ENCODE assay signal across 7 mouse cellular contexts in genomic region chr1:134195979-134196378, GRCm38 (mm10). TPM values are rescaled to one million over a fixed set of nuclear protein-coding genes. Genes with fewer than 3 reads are reported as not detected.
DNase-seq lines count a peak whose midpoint lies in the region; ATAC-seq lines count a peak whose summit lies in the region.

No protein-coding gene starts in this region.

- H3K9me3 ChIP-seq in midbrain, embryonic 11.5 days (ENCODE audit: control insufficient read depth, low read length) = no peaks in the 10 kb centered on the region
- H3K9me3 ChIP-seq in midbrain, embryonic 15.5 days = no peaks in the 10 kb centered on the region
- no peaks in the 10 kb centered on the region for H3K9me3 ChIP-seq in heart, embryonic 15.5 days (replicated peaks)

- no peaks in the 10 kb centered on the region for H3K4me1 ChIP-seq in midbrain, embryonic 11.5 days (ENCODE audit: control insufficient read depth, insufficient read depth, low read length)
- H3K4me1 ChIP-seq in midbrain, embryonic 15.5 days = peaks cover 6% of the 10 kb centered on the region; the same call in 1 of the 2 replicates
- H3K4me1 ChIP-seq in heart, embryonic 15.5 days (replicated peaks) = peaks cover 38% of the 10 kb centered on the region

- no peak overlapping the region for H3K27ac ChIP-seq in midbrain, embryonic 11.5 days (ENCODE audit: low read depth, low read length)
- no peak overlapping the region for H3K27ac ChIP-seq in midbrain, embryonic 15.5 days
- H3K27ac ChIP-seq in heart, embryonic 15.5 days = peak overlapping the region; percentile 75

- no peak for ATAC-seq in midbrain, embryonic 11.5 days (ENCODE audit: low FRiP score)
- ATAC-seq in midbrain, embryonic 15.5 days (replicated peaks) = no peak
- peak; percentile 16 for ATAC-seq in common myeloid progenitor, adult 5-6 weeks (replicated peaks; ENCODE audit: low read depth, poor library complexity, severe bottlenecking)
- peak; percentile 41 for ATAC-seq in heart, embryonic 15.5 days (replicated peaks; ENCODE audit: insufficient number of reproducible peaks, insufficient read depth, low FRiP score, low read depth)
- ATAC-seq in megakaryocyte progenitor cell, adult 5-6 weeks (replicated peaks; ENCODE audit: poor library complexity) = 0 out of 2 replicates have a peak, but pooled peaks have one; percentile 6

- H3K9ac ChIP-seq in midbrain, embryonic 11.5 days (ENCODE audit: low read length) = no peak overlapping the region
- H3K9ac ChIP-seq in midbrain, embryonic 15.5 days = no peak overlapping the region
- H3K9ac ChIP-seq in heart, embryonic 15.5 days = no peak overlapping the region

- H3K36me3 ChIP-seq in midbrain, embryonic 11.5 days (ENCODE audit: control insufficient read depth, insufficient read depth, low read length) = no peaks in the 10 kb centered on the region
- no peaks in the 10 kb centered on the region for H3K36me3 ChIP-seq in midbrain, embryonic 15.5 days (replicated peaks)
- H3K36me3 ChIP-seq in heart, embryonic 15.5 days = no peaks in the 10 kb centered on the region

- H3K4me2 ChIP-seq in midbrain, embryonic 11.5 days = no peak overlapping the region
- no peak overlapping the region for H3K4me2 ChIP-seq in midbrain, embryonic 15.5 days
- peak overlapping the region; percentile 10; the same call in 1 of the 2 replicates for H3K4me2 ChIP-seq in heart, embryonic 15.5 days

- H3K27me3 ChIP-seq in midbrain, embryonic 11.5 days (ENCODE audit: control insufficient read depth, insufficient read depth, low read length) = no peaks in the 10 kb centered on the region
- no peaks in the 10 kb centered on the region for H3K27me3 ChIP-seq in midbrain, embryonic 15.5 days (replicated peaks)
- no peaks in the 10 kb centered on the region for H3K27me3 ChIP-seq in heart, embryonic 15.5 days

- DNase-seq in midbrain, embryonic 11.5 days (ENCODE audit: low spot score, missing footprints) = peak; percentile 82
- no peak for DNase-seq in B cell, adult 2 months
- no peak for DNase-seq in thymus, postnatal 14 days

- H3K4me3 ChIP-seq in midbrain, embryonic 11.5 days (ENCODE audit: low read depth, low read length) = no peak overlapping the region
- no peak overlapping the region for H3K4me3 ChIP-seq in midbrain, embryonic 15.5 days
- no peak overlapping the region for H3K4me3 ChIP-seq in heart, embryonic 15.5 days

- 74% methylated on average over 4 of the region's 4 CpGs for WGBS in midbrain, embryonic 11.5 days
- 53% methylated on average over 4 of the region's 4 CpGs for WGBS in midbrain, embryonic 15.5 days
- 20% methylated on average over 4 of the region's 4 CpGs for WGBS in heart, embryonic 15.5 days

RNA-seq across cellular contexts. Expression of gene Mybph, which starts 2.7 kb away (rescaled TPM):
- polyA plus RNA-seq in midbrain, embryonic 11.5 days (2014; fragmentation: Nextera tagmentation; extraction: Ambion mirVana) = 0.12 and 0.22 TPM in 2 replicates
- 0.13 and 0.19 TPM in 2 replicates for polyA plus RNA-seq in midbrain, embryonic 15.5 days (2015; fragmentation: Nextera tagmentation; extraction: Ambion mirVana)
- total RNA-seq in common myeloid progenitor, adult 5-6 weeks (2017) = not detected in 2 replicates
- polyA plus RNA-seq in heart, embryonic 15.5 days (2015; fragmentation: Nextera tagmentation; extraction: Ambion mirVana) = 0.28 and 0.76 TPM in 2 replicates
- total RNA-seq in megakaryocyte progenitor cell, adult 5-6 weeks (2015) = 0.17 TPM in 1 of 2 replicates, not detected in the other
- total RNA-seq in megakaryocyte progenitor cell, adult 5-6 weeks (2017) = not detected in 2 replicates

RNA-seq across cellular contexts. Expression of gene Chil1, which starts 14.0 kb away (rescaled TPM):
- polyA plus RNA-seq in midbrain, embryonic 11.5 days (2014; fragmentation: Nextera tagmentation; extraction: Ambion mirVana) = 1.8 and 2.2 TPM in 2 replicates
- polyA plus RNA-seq in midbrain, embryonic 15.5 days (2015; fragmentation: Nextera tagmentation; extraction: Ambion mirVana) = 1.5 and 3.3 TPM in 2 replicates
- 3.1 and 8.3 TPM in 2 replicates for total RNA-seq in common myeloid progenitor, adult 5-6 weeks (2017)
- polyA plus RNA-seq in heart, embryonic 15.5 days (2015; fragmentation: Nextera tagmentation; extraction: Ambion mirVana) = 0.77 and 0.96 TPM in 2 replicates
- 9.3 and 21.2 TPM in 2 replicates for total RNA-seq in megakaryocyte progenitor cell, adult 5-6 weeks (2015)
- total RNA-seq in megakaryocyte progenitor cell, adult 5-6 weeks (2017) = 8.9 and 16.2 TPM in 2 replicates

RNA-seq across cellular contexts. Expression of gene Adora1, which starts 39.3 kb away (rescaled TPM):
- 0.07 and 0.08 TPM in 2 replicates for polyA plus RNA-seq in midbrain, embryonic 11.5 days (2014; fragmentation: Nextera tagmentation; extraction: Ambion mirVana)
- 16.2 and 19.2 TPM in 2 replicates for polyA plus RNA-seq in midbrain, embryonic 15.5 days (2015; fragmentation: Nextera tagmentation; extraction: Ambion mirVana)
- total RNA-seq in common myeloid progenitor, adult 5-6 weeks (2017) = not detected in 2 replicates
- polyA plus RNA-seq in heart, embryonic 15.5 days (2015; fragmentation: Nextera tagmentation; extraction: Ambion mirVana) = 18.5 and 20.5 TPM in 2 replicates
- not detected in 2 replicates for total RNA-seq in megakaryocyte progenitor cell, adult 5-6 weeks (2015)
- total RNA-seq in megakaryocyte progenitor cell, adult 5-6 weeks (2017) = not detected in 2 replicates

Comparison
In these comparisons a context has a peak if more than half of its experiments do, and no peak if none do; other contexts are left out.
1. RNA of gene Adora1, which starts 39.3 kb away (polyA plus RNA-seq): 18.5 to 20.5 TPM in heart, embryonic 15.5 days and 16.2 to 19.2 TPM in midbrain, embryonic 15.5 days; 0.07 to 0.08 TPM in midbrain, embryonic 11.5 days; every median in the first group is over 10 times any median in the second.
2. ATAC-seq: peak in common myeloid progenitor, adult 5-6 weeks (single experiment), heart, embryonic 15.5 days (single experiment) and megakaryocyte progenitor cell, adult 5-6 weeks (single experiment); none in midbrain, embryonic 11.5 days (single experiment) and midbrain, embryonic 15.5 days (single experiment).